Mouse (Mus musculus): ENCODE measurements around the gene Brwd1.
A peak's percentile ranks its signal among the peaks of the same experiment; 100 is the strongest.
"Not testable (repeated sequence)": the region's sequence is repeated elsewhere in the genome, so short reads cannot be mapped to it uniquely, and the experiment has no call there.

Gene Brwd1

GRCm38 (mm10) chr16:96082301-96083178 is at the start of gene Brwd1:
TSS of gene Brwd1 (minus strand) at chr16:96082526.
- DNase-seq (ENCODE audit: low spot score in 2 of 2) = peak; percentile 84 to 88

- DNase-seq (ENCODE audit: low spot score in 2 of 2) = no peak
These were observed 46.1 kb upstream of the Brwd1 start for GRCm38 (mm10) chr16:96128466-96128865.

- DNase-seq (ENCODE audit: low spot score in 2 of 2) = peak; percentile 73 to 92
These were observed 45.5 kb upstream of the Brwd1 start, which contains the start of gene Hmgn1 for GRCm38 (mm10) chr16:96127657-96128344. TSS of gene Hmgn1 (minus strand) at chr16:96127729.

GRCm38 (mm10) chr16:96127288-96127656 is 44.9 kb upstream of the Brwd1 start:
- no peak for DNase-seq (ENCODE audit: low spot score in 2 of 2)

- peak in 1 of 2 experiments; percentile 4 for DNase-seq (ENCODE audit: low spot score in 2 of 2)
These were observed 44.4 kb upstream of the Brwd1 start for GRCm38 (mm10) chr16:96126684-96127171.

GRCm38 (mm10) chr16:96120022-96120623 is 37.8 kb upstream of the Brwd1 start:
- no peak for DNase-seq (ENCODE audit: low spot score in 2 of 2)

- DNase-seq (ENCODE audit: low spot score in 2 of 2) = no peak
These were observed 32.4 kb upstream of the Brwd1 start for GRCm38 (mm10) chr16:96114729-96115128.

GRCm38 (mm10) chr16:96112769-96113168 is 30.4 kb upstream of the Brwd1 start:
- DNase-seq (ENCODE audit: low spot score in 2 of 2) = peak in 1 of 2 experiments; percentile 37

GRCm38 (mm10) chr16:96110655-96111345 is 28.5 kb upstream of the Brwd1 start:
- DNase-seq (ENCODE audit: low spot score in 2 of 2) = peak in 1 of 2 experiments; percentile 43

GRCm38 (mm10) chr16:96109673-96110072 is 27.3 kb upstream of the Brwd1 start:
- DNase-seq (ENCODE audit: low spot score in 2 of 2) = peak in 1 of 2 experiments; percentile 53

GRCm38 (mm10) chr16:96103036-96103435 is 20.7 kb upstream of the Brwd1 start:
- DNase-seq (ENCODE audit: low spot score in 2 of 2) = no peak

- not testable (repeated sequence) for DNase-seq (ENCODE audit: low spot score in 2 of 2)
These were observed 15.5 kb upstream of the Brwd1 start for GRCm38 (mm10) chr16:96097811-96098210.

- no peak for DNase-seq (ENCODE audit: low spot score in 2 of 2)
These were observed 13.6 kb upstream of the Brwd1 start for GRCm38 (mm10) chr16:96095966-96096365.

- DNase-seq (ENCODE audit: low spot score in 2 of 2) = no peak
These were observed 9.5 kb upstream of the Brwd1 start for GRCm38 (mm10) chr16:96091515-96092504.

- no peak for DNase-seq (ENCODE audit: low spot score in 2 of 2)
These were observed 5.8 kb upstream of the Brwd1 start for GRCm38 (mm10) chr16:96088120-96088519.

- no peak for DNase-seq (ENCODE audit: low spot score in 2 of 2)
These were observed 5.1 kb upstream of the Brwd1 start for GRCm38 (mm10) chr16:96087436-96087835.

- DNase-seq (ENCODE audit: low spot score in 2 of 2) = peak; percentile 75 to 84
These were observed 4.7 kb upstream of the Brwd1 start for GRCm38 (mm10) chr16:96087001-96087400.

GRCm38 (mm10) chr16:96085597-96085996 is 3.3 kb upstream of the Brwd1 start:
- DNase-seq (ENCODE audit: low spot score in 2 of 2) = peak in 1 of 2 experiments; percentile 64

GRCm38 (mm10) chr16:96083179-96083646 is 887 bp upstream of the Brwd1 start:
- no peak for DNase-seq (ENCODE audit: low spot score in 2 of 2)

- peak in 1 of 2 experiments; percentile 23 for DNase-seq (ENCODE audit: low spot score in 2 of 2)
These were observed 534 bp downstream of the Brwd1 start for GRCm38 (mm10) chr16:96081742-96082241.

All from natural killer cell, adult 2 months (primary cell).